Mouse (Mus musculus): ENCODE data around the gene Glul. TPM values are rescaled to one million over a fixed set of nuclear protein-coding genes. Genes with fewer than 3 reads are reported as not detected.

Glul gene
- polyA plus RNA-seq, 1 experiment from 2014 or later, result 128 TPM

GRCm38 (mm10) chr1:153913869-153914268, 14.1 kb downstream of the Glul start:
- no peaks in the 10 kb centered on the region for H3K4me1 ChIP-seq (replicated peaks)
- H3K36me3 ChIP-seq, result peaks cover 30% of the 10 kb centered on the region
- H3K9me3 ChIP-seq, result no peaks in the 10 kb centered on the region
- 89% methylated on average over 3 of the region's 3 CpGs for WGBS
- H3K27ac ChIP-seq, result no peak overlapping the region
- H3K27me3 ChIP-seq (ENCODE audit: insufficient read depth, poor library complexity, severe bottlenecking), result no peaks in the 10 kb centered on the region
- no peak overlapping the region for H3K4me3 ChIP-seq
- no peak for DNase-seq (ENCODE audit: low spot score)

DNA sequence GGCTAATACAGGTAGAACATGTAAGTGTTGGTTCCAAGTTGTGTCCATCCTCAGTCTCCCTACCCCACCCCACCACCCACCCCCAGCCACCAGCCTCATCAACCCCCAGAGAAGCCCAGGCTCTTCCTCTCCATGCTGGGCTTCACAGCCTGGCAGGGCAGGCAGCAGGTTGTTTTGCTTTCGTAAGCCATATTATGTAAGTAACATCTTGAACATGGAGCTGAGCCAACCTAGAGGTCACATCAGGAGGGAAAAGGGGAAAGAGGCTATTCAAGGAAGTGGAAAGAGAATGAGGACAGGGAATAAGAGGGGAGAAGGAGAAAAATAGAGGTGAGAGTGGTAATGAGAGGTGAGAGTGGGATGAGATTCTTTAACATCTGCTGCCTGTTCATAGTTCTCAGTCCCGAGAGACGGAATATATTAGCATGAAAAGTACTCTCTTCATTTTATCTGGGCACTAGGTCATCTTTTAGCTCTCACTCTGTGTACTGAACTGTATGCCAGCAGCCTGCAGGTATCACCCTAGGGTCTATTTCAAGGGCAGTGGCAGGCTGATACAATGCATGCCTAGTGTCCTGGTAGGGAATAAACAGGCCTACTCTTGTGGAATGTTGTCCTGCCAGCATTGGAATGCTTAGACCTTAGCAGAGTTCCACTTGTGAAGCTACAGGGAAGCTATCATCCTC, 18.9 kb downstream of the Glul start:
- DNase-seq (ENCODE audit: low spot score), result no peak
- H3K4me1 ChIP-seq (replicated peaks), result peaks cover 6% of the 10 kb centered on the region; the same call in 1 of the 2 replicates
- no peaks in the 10 kb centered on the region for H3K36me3 ChIP-seq
- WGBS, result 83% methylated on average over 3 of the region's 3 CpGs
- no peak overlapping the region for H3K4me3 ChIP-seq
- no peaks in the 10 kb centered on the region for H3K9me3 ChIP-seq
- H3K27ac ChIP-seq, result no peak overlapping the region
- H3K27me3 ChIP-seq (ENCODE audit: insufficient read depth, poor library complexity, severe bottlenecking), result no peaks in the 10 kb centered on the region

GRCm38 (mm10) chr1:153921642-153922041, 21.9 kb downstream of the Glul start:
- H3K36me3 ChIP-seq, result no peaks in the 10 kb centered on the region
- no peak overlapping the region for H3K4me3 ChIP-seq
- peaks cover 6% of the 10 kb centered on the region; the same call in 1 of the 2 replicates for H3K4me1 ChIP-seq (replicated peaks)
- no peaks in the 10 kb centered on the region for H3K9me3 ChIP-seq
- no peak overlapping the region for H3K27ac ChIP-seq
- 93% methylated on average over 3 of the region's 3 CpGs for WGBS
- H3K27me3 ChIP-seq (ENCODE audit: insufficient read depth, poor library complexity, severe bottlenecking), result no peaks in the 10 kb centered on the region
- no peak for DNase-seq (ENCODE audit: low spot score)

DNA sequence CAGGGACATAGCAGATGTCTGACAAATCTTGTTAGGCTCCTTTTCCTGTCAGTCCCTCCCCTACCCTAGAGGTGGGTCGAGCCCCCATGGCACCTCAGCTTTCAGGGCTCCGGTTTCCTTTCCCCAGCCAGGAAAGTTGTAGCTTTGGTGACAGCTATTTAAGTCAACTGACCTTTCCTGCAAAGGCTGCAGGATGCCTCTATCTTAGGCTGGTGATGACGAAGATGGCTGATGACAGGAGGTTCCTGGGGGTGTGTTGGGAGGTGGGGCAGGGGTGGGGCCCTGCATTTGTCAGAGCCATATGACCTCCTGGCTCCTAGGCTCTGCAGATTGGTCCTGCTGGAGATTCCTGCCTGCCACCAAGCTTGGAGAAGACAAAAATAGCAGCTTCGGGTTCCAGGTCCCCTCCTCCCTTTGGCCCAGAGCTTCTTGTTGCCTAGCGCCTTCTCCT, 22.9 kb downstream of the Glul start:
- DNase-seq (ENCODE audit: low spot score), result no peak
- no peaks in the 10 kb centered on the region for H3K9me3 ChIP-seq

DNA sequence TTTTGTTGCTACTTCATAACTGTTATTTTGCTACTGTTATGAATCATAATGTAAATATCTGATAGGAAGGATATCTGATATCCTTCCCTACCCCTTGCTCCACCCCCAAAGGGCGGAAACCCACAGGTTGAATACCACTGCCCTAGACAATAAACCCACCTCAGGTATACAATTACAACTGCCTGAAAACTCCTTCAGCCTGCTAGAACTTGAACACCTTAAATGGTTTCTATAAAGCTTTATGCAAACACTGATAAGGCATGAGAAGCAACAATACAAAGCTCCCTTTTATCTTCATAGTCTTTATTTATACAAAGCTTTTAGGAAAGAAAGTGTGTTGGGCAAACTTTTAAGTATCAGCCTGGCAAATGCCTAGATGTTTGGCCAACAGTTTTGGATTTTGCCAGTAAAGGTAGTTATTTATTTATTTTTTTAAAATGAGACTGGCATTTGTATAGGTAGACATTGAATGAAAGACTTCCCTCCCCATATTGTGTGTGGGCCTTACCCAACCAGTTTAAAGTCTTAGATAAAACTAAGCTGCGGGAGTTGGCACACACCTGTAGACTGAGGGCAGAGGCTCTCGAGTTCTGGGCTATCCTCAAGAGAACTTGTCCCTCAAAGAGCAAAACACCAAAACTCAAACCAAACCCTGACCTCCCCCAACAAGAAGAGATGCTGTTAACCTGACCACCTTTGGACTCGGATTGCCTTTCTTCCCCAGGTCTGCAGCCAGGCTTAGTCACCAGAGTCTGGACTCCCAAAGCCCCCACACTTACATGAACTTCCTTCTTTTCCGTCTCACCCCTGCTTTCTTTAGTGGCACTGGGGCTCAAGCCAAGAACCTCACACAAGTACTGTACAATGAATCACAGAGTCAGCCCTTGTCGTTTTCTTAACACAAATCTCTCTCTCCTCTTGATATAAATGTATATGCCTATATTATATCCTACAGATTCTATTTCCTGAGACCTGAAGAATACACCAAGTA, 24.9 kb downstream of the Glul start:
- no peak for DNase-seq (ENCODE audit: low spot score)
- 83% methylated on average over 6 of the region's 6 CpGs for WGBS
- no peaks in the 10 kb centered on the region for H3K36me3 ChIP-seq
- H3K9me3 ChIP-seq, result 0 out of 2 replicates have a peak, but pooled peaks cover 2% of the 10 kb centered on the region
- no peaks in the 10 kb centered on the region for H3K27me3 ChIP-seq (ENCODE audit: insufficient read depth, poor library complexity, severe bottlenecking)
- peaks cover 6% of the 10 kb centered on the region; the same call in 1 of the 2 replicates for H3K4me1 ChIP-seq (replicated peaks)
- H3K27ac ChIP-seq, result no peak overlapping the region
- no peak overlapping the region for H3K4me3 ChIP-seq

More for the DNA sequence above, 22.9 kb downstream of the Glul start:
- no peaks in the 10 kb centered on the region for H3K36me3 ChIP-seq
- no peak overlapping the region for H3K27ac ChIP-seq
- H3K4me3 ChIP-seq, result no peak overlapping the region
- no peaks in the 10 kb centered on the region for H3K27me3 ChIP-seq (ENCODE audit: insufficient read depth, poor library complexity, severe bottlenecking)
- H3K4me1 ChIP-seq (replicated peaks), result peaks cover 6% of the 10 kb centered on the region; the same call in 1 of the 2 replicates
- WGBS, result 43% methylated on average over 5 of the region's 5 CpGs

GRCm38 (mm10) chr1:153930431-153930830, 30.7 kb downstream of the Glul start:
- no peaks in the 10 kb centered on the region for H3K36me3 ChIP-seq
- no peak for DNase-seq (ENCODE audit: low spot score)
- no peaks in the 10 kb centered on the region for H3K4me1 ChIP-seq (replicated peaks)
- H3K27me3 ChIP-seq (ENCODE audit: insufficient read depth, poor library complexity, severe bottlenecking), result no peaks in the 10 kb centered on the region
- H3K9me3 ChIP-seq, result 0 out of 2 replicates have a peak, but pooled peaks cover 2% of the 10 kb centered on the region
- H3K4me3 ChIP-seq, result no peak overlapping the region
- no peak overlapping the region for H3K27ac ChIP-seq
- 90% methylated on average over 2 of the region's 2 CpGs for WGBS

- H3K4me3 ChIP-seq, result no peak overlapping the region
- no peaks in the 10 kb centered on the region for H3K4me1 ChIP-seq (replicated peaks)
- H3K36me3 ChIP-seq, result no peaks in the 10 kb centered on the region
- no peak overlapping the region for H3K27ac ChIP-seq
- DNase-seq (ENCODE audit: low spot score), result no peak
- WGBS, result 77% methylated on average over 1 of the region's 1 CpGs
- H3K9me3 ChIP-seq, result no peaks in the 10 kb centered on the region
- no peaks in the 10 kb centered on the region for H3K27me3 ChIP-seq (ENCODE audit: insufficient read depth, poor library complexity, severe bottlenecking)
These were observed 34.0 kb downstream of the Glul start for GRCm38 (mm10) chr1:153933772-153934171.

DNA sequence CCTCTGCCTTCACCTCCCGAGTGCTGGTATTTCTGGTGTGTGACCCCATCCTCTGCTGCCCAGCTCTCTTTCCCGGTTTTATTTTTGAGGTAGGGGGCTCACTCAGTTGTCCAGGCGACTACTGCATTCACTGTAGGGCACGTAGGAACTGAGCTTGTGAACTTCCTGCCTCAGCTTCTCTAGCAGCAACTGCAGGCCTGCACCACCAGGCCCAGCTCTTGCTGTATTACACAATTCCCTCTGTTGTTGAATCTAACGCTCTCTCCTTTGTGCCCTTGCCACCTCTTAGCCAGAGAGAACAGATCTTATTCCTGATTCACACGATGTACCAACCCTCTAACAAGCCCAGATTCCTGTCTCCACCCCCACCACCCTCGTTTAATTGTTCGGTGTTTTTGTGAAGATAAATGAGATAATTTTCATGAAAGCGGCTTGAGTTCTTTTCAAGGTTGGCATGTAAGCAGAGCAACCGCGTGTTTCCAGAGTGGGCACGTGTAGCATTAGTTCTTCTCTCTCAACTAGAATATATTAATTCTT, 36.2 kb downstream of the Glul start:
- no peak for DNase-seq (ENCODE audit: low spot score)
- H3K27me3 ChIP-seq (ENCODE audit: insufficient read depth, poor library complexity, severe bottlenecking), result no peaks in the 10 kb centered on the region
- H3K27ac ChIP-seq, result no peak overlapping the region
- WGBS, result 87% methylated on average over 12 of the region's 12 CpGs
- no peaks in the 10 kb centered on the region for H3K4me1 ChIP-seq (replicated peaks)
- no peaks in the 10 kb centered on the region for H3K36me3 ChIP-seq
- H3K9me3 ChIP-seq, result no peaks in the 10 kb centered on the region
- no peak overlapping the region for H3K4me3 ChIP-seq

GRCm38 (mm10) chr1:153937025-153937424, 37.3 kb downstream of the Glul start:
- H3K4me1 ChIP-seq (replicated peaks), result no peaks in the 10 kb centered on the region
- H3K27ac ChIP-seq, result no peak overlapping the region
- 96% methylated on average over 2 of the region's 2 CpGs for WGBS
- no peak for DNase-seq (ENCODE audit: low spot score)
- no peaks in the 10 kb centered on the region for H3K27me3 ChIP-seq (ENCODE audit: insufficient read depth, poor library complexity, severe bottlenecking)
- H3K36me3 ChIP-seq, result no peaks in the 10 kb centered on the region
- H3K9me3 ChIP-seq, result no peaks in the 10 kb centered on the region
- H3K4me3 ChIP-seq, result no peak overlapping the region

DNA sequence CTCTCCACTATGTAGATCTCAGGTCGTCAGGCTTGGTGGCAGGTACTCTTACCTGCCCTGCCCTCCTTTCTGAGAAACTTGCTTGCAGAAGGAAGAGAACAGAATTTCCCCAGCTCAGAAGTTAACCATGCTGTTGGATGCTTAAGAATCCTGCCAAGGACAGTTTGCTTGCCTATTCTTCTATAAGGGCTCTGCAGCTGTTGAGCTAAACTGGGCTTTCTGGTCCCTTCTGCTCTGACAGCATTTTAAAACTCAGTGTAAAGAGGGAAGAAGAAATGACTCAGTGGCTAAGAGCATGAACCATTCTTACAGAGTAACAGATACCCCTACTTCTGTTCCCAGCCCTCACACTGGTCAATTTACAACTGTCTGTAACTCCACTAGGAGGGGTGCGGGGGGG, 41.2 kb downstream of the Glul start:
- no peaks in the 10 kb centered on the region for H3K27me3 ChIP-seq (ENCODE audit: insufficient read depth, poor library complexity, severe bottlenecking)
- H3K4me1 ChIP-seq (replicated peaks), result no peaks in the 10 kb centered on the region
- H3K9me3 ChIP-seq, result no peaks in the 10 kb centered on the region
- no peaks in the 10 kb centered on the region for H3K36me3 ChIP-seq
- WGBS, result 88% methylated on average over 2 of the region's 2 CpGs
- H3K27ac ChIP-seq, result no peak overlapping the region
- no peak overlapping the region for H3K4me3 ChIP-seq
- DNase-seq (ENCODE audit: low spot score), result no peak

DNA sequence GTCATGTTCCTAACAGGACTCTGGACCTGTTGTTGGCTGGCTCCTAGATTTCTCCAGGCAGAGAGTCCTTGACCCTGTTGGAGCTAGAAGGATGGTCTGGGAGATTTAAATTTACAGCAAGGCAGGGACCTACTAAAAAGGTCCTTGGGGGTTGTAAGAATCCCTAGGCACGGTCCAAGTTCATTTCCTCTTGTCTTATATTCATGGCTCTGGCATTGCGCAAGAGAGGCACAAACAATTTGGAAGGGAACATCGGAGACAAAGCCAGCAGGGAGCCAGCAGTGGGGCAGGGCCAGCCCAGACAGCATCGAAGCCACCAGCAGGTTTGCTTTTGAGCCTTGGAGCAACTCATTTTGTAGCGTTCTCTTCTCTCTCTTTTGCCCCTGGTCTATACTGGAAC, 45.4 kb downstream of the Glul start:
- Histone ChIP-seq H3K4me3 (no peak overlapping the region), H3K27me3 (ENCODE audit: insufficient read depth, poor library complexity, severe bottlenecking) (no peaks in the 10 kb centered on the region), H3K27ac (no peak overlapping the region), H3K36me3 (no peaks in the 10 kb centered on the region), H3K9me3 (no peaks in the 10 kb centered on the region), H3K4me1 (replicated peaks) (peaks cover 8% of the 10 kb centered on the region)
- 67% methylated on average over 5 of the region's 5 CpGs for WGBS
- no peak for DNase-seq (ENCODE audit: low spot score)

- Histone ChIP-seq H3K4me1 (replicated peaks) (peaks cover 8% of the 10 kb centered on the region), H3K27me3 (ENCODE audit: insufficient read depth, poor library complexity, severe bottlenecking) (no peaks in the 10 kb centered on the region), H3K27ac (no peak overlapping the region), H3K9me3 (no peaks in the 10 kb centered on the region), H3K36me3 (no peaks in the 10 kb centered on the region), H3K4me3 (no peak overlapping the region)
- WGBS, result 30% methylated on average over 7 of the region's 7 CpGs
- no peak for DNase-seq (ENCODE audit: low spot score)
These were observed 47.2 kb downstream of the Glul start for GRCm38 (mm10) chr1:153946971-153947370.

GRCm38 (mm10) chr1:153947837-153948236, 48.1 kb downstream of the Glul start:
- no peaks in the 10 kb centered on the region for H3K36me3 ChIP-seq

More at GRCm38 (mm10) chr1:153947837-153948236, 48.1 kb downstream of the Glul start:
- Histone ChIP-seq H3K4me1 (replicated peaks) (peaks cover 8% of the 10 kb centered on the region), H3K27me3 (ENCODE audit: insufficient read depth, poor library complexity, severe bottlenecking) (no peaks in the 10 kb centered on the region), H3K9me3 (no peaks in the 10 kb centered on the region), H3K27ac (no peak overlapping the region), H3K4me3 (no peak overlapping the region)
- no peak for DNase-seq (ENCODE audit: low spot score)
- WGBS, result 91% methylated on average over 6 of the region's 6 CpGs
